Comparison of ENCODE assay signal across 8 mouse cellular contexts in the genomic region with DNA sequence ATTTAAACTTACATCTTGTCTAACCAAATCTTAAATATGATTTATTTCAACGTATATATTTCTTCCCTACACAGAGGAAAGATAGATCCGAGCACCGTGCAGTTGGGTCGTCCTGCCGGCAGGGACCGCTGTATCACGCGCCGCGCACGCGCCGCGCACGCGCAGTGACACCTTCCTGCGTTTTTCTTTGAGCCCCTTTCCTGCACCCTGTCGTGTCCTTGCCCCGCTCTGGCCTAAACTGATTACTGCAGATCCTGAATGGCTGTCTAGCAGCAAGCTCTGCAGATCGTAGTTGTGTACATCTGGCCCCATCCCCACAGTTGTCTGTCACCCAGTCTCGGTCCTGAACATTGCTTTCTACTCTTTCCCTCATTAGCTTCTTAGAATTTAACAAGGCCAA. TPM values are rescaled to one million over a fixed set of nuclear protein-coding genes. Genes with fewer than 3 reads are reported as not detected.
DNase-seq lines count a peak whose midpoint lies in the region; ATAC-seq and TF ChIP-seq lines count a peak whose summit lies in the region.

No protein-coding gene starts in this region.

- peak overlapping the region; percentile 64 for H3K4me3 ChIP-seq in gastrocnemius, adult 2 months
- H3K4me3 ChIP-seq in hindbrain, postnatal 0 days (ENCODE audit: low read length), result 0 out of 2 replicates have a peak overlapping the region, but pooled peaks have one; percentile 10

- ATAC-seq in hindbrain, postnatal 0 days, result peak; percentile 38; the same call in 1 of the 2 replicates
- peak; percentile 42 for ATAC-seq in megakaryocyte progenitor cell, adult 5-6 weeks (replicated peaks; ENCODE audit: poor library complexity)

- H3K27me3 ChIP-seq in hindbrain, postnatal 0 days (ENCODE audit: insufficient read depth, low read length), result no peaks in the 10 kb centered on the region

- peak; percentile 95 for TF ChIP-seq CTCF in gastrocnemius, adult 2 months (IDR thresholded peaks at IDR 0.05)
- peak; percentile 93 for TF ChIP-seq CTCF in hindbrain, postnatal 0 days (IDR thresholded peaks at IDR 0.05; ENCODE audit: low read depth)

- 5% methylated on average over 21 of the region's 21 CpGs for WGBS in hindbrain, postnatal 0 days

- H3K27ac ChIP-seq in gastrocnemius, adult 2 months, result peak overlapping the region; percentile 91
- peak overlapping the region; percentile 82 for H3K27ac ChIP-seq in hindbrain, postnatal 0 days

- H3K4me1 ChIP-seq in hindbrain, postnatal 0 days (ENCODE audit: insufficient read depth, low read length), result peaks cover 9% of the 10 kb centered on the region; the same call in 1 of the 2 replicates

- peaks cover 6% of the 10 kb centered on the region; the same call in 1 of the 2 replicates for H3K36me3 ChIP-seq in hindbrain, postnatal 0 days (ENCODE audit: insufficient read depth, low read length)

- DNase-seq in adrenal gland, adult (ENCODE audit: inconsistent age in 2 of 2, low spot score in 1 of 2), result peak; percentile 88 to 95
- DNase-seq in cerebellum, postnatal 4 days (ENCODE audit: low spot score in 2 of 2), result peak; percentile 67 to 85
- peak; percentile 90 for DNase-seq in gastrocnemius, adult 2 months
- peak; percentile 92 for DNase-seq in hindbrain, postnatal 0 days (ENCODE audit: low spot score)
- DNase-seq in left cerebral cortex, postnatal 25 days (ENCODE audit: low spot score in 2 of 2), result peak; percentile 82 to 89
- DNase-seq in right cerebral cortex, postnatal 10 days (ENCODE audit: low spot score in 2 of 2), result peak; percentile 89 to 91
- DNase-seq in urinary bladder, postnatal 4 days (ENCODE audit: low spot score in 2 of 2), result peak; percentile 80 to 84

- intact Hi-C loops in gastrocnemius, adult 2 months (cut with DNase I), result loop anchor here (10.0 kb wide), 1 partner anchor 248 kb away; no protein-coding TSS in a partner anchor
- intact Hi-C loops in left cerebral cortex, postnatal 25 days (cut with DNase I), result no loop called here

- H3K4me2 ChIP-seq in hindbrain, postnatal 0 days (ENCODE audit: low read depth, low read length), result peak overlapping the region; percentile 45

- no peaks in the 10 kb centered on the region for H3K9me3 ChIP-seq in hindbrain, postnatal 0 days (ENCODE audit: low read length)

- peak overlapping the region; percentile 25; the same call in 1 of the 2 replicates for H3K9ac ChIP-seq in hindbrain, postnatal 0 days (replicated peaks; ENCODE audit: low read length)

RNA-seq across cellular contexts. Expression of a gene that starts 3.3 kb away (rescaled TPM):
- total RNA-seq in gastrocnemius, adult 2 months (2021), result 1,000 to 10,000 TPM; 1,128 to 1,335 TPM
- 2,095 and 2,196 TPM in 2 replicates for total RNA-seq in hindbrain, postnatal 0 days (2014; rRNA removed)
- polyA plus RNA-seq in hindbrain, postnatal 0 days (2015; fragmentation: Nextera tagmentation; extraction: Ambion mirVana), result 422 and 434 TPM in 2 replicates
- total RNA-seq in left cerebral cortex, postnatal 25 days (2021), result 100 to 1,000 TPM; 854 to 872 TPM
- total RNA-seq in megakaryocyte progenitor cell, adult 5-6 weeks (2015), result 526 and 599 TPM in 2 replicates
- 1,508 and 1,553 TPM in 2 replicates for total RNA-seq in megakaryocyte progenitor cell, adult 5-6 weeks (2017)

RNA-seq across cellular contexts. Expression of a gene that starts 5.4 kb away (rescaled TPM):
- 10 to 100 TPM; 15.7 to 16.2 TPM for total RNA-seq in gastrocnemius, adult 2 months (2021)
- total RNA-seq in hindbrain, postnatal 0 days (2014; rRNA removed), result 33.9 and 46.4 TPM in 2 replicates
- 32.0 and 33.7 TPM in 2 replicates for polyA plus RNA-seq in hindbrain, postnatal 0 days (2015; fragmentation: Nextera tagmentation; extraction: Ambion mirVana)
- total RNA-seq in left cerebral cortex, postnatal 25 days (2021), result 10 to 100 TPM; 26.6 to 28.7 TPM
- 9.4 and 10.0 TPM in 2 replicates for total RNA-seq in megakaryocyte progenitor cell, adult 5-6 weeks (2015)
- 9.4 and 9.8 TPM in 2 replicates for total RNA-seq in megakaryocyte progenitor cell, adult 5-6 weeks (2017)

RNA-seq across cellular contexts. Expression of a gene that starts 9.7 kb away (rescaled TPM):
- 10 to 100 TPM; 22.1 to 24.9 TPM for total RNA-seq in gastrocnemius, adult 2 months (2021)
- total RNA-seq in hindbrain, postnatal 0 days (2014; rRNA removed), result 69.7 and 80.9 TPM in 2 replicates
- polyA plus RNA-seq in hindbrain, postnatal 0 days (2015; fragmentation: Nextera tagmentation; extraction: Ambion mirVana), result 52.3 and 56.1 TPM in 2 replicates
- 10 to 100 TPM; 71.3 to 77.7 TPM for total RNA-seq in left cerebral cortex, postnatal 25 days (2021)
- 15.5 and 17.2 TPM in 2 replicates for total RNA-seq in megakaryocyte progenitor cell, adult 5-6 weeks (2015)
- total RNA-seq in megakaryocyte progenitor cell, adult 5-6 weeks (2017), result 37.2 and 54.7 TPM in 2 replicates

RNA-seq across cellular contexts. Expression of a gene that starts 10.5 kb away (rescaled TPM):
- total RNA-seq in gastrocnemius, adult 2 months (2021), result not detected
- total RNA-seq in hindbrain, postnatal 0 days (2014; rRNA removed), result not detected in 2 replicates
- polyA plus RNA-seq in hindbrain, postnatal 0 days (2015; fragmentation: Nextera tagmentation; extraction: Ambion mirVana), result 0.26 TPM in 1 of 2 replicates, not detected in the other
- not detected for total RNA-seq in left cerebral cortex, postnatal 25 days (2021)
- not detected in 2 replicates for total RNA-seq in megakaryocyte progenitor cell, adult 5-6 weeks (2015)
- total RNA-seq in megakaryocyte progenitor cell, adult 5-6 weeks (2017), result not detected in 2 replicates

RNA-seq across cellular contexts. Expression of a gene that starts 28.7 kb away (rescaled TPM):
- 10 to 100 TPM; 59.7 to 72.8 TPM for total RNA-seq in gastrocnemius, adult 2 months (2021)
- 0.31 and 0.58 TPM in 2 replicates for total RNA-seq in hindbrain, postnatal 0 days (2014; rRNA removed)
- 0.15 and 0.25 TPM in 2 replicates for polyA plus RNA-seq in hindbrain, postnatal 0 days (2015; fragmentation: Nextera tagmentation; extraction: Ambion mirVana)
- under 1 TPM in 1 of 2 experiments, not detected in 1; 0.23 TPM for total RNA-seq in left cerebral cortex, postnatal 25 days (2021)
- total RNA-seq in megakaryocyte progenitor cell, adult 5-6 weeks (2015), result not detected in 2 replicates
- total RNA-seq in megakaryocyte progenitor cell, adult 5-6 weeks (2017), result not detected in 2 replicates

Comparison
In these comparisons a context has a peak if more than half of its experiments do, and no peak if none do; other contexts are left out.
1. Peak in every context shown above with its lines: DNase-seq, ATAC-seq, H3K4me3 ChIP-seq and H3K27ac ChIP-seq.